Mouse (Mus musculus) MEL (cell line): ENCODE measurements at regions not wholly inside any gene's neighbourhood (a gene's known extent, or its start where the extent isn't known, plus 50 kb on each side); places are given as distances from the start of the nearest gene placed in this dataset.

Experiments
- DNase-seq: peaks from one replicate; pipeline ENCODE4 v3.0.0; 2011; ENCODE audit warnings: low read depth, low spot score
- H3K27ac ChIP-seq: 2 replicates; pipeline ENCODE4 v1.5.1; 2012; ENCODE audit warnings: low read depth, mild to moderate bottlenecking, control low read depth, low read length, moderate library complexity; ENCODE audit not compliant: control insufficient read depth
- H3K27me3 ChIP-seq, 2 experiments: fragments of 150-350 bp in 1 of 2; sonication (generic) in 1 of 2; 2 replicates each; pipeline ENCODE4 v1.6.1; 2012; ENCODE audit warnings: low read length in 2 of 2, mild to moderate bottlenecking in 2 of 2, improper control_type of control experiment in 1 of 2, moderate library complexity in 1 of 2; ENCODE audit not compliant: insufficient read depth in 2 of 2, control insufficient read depth in 1 of 2
- H3K36me3 ChIP-seq, 2 experiments: 2 replicates each; pipeline ENCODE4 v1.6.1; 2012 to 2014; ENCODE audit warnings: low read length in 2 of 2, improper control_type of control experiment in 1 of 2, inconsistent platforms in 1 of 2, mild to moderate bottlenecking in 1 of 2; ENCODE audit not compliant: insufficient read depth in 2 of 2, control insufficient read depth in 1 of 2
- H3K4me1 ChIP-seq, 2 experiments: fragments of 150-350 bp in 1 of 2; sonication (generic) in 1 of 2; 2 replicates each; pipeline ENCODE4 v1.6.1; 2012; ENCODE audit warnings: low read length in 2 of 2, improper control_type of control experiment in 1 of 2, mild to moderate bottlenecking in 1 of 2; ENCODE audit not compliant: insufficient read depth in 2 of 2, control insufficient read depth in 1 of 2
- H3K4me3 ChIP-seq, 2 experiments: fragments of 150-350 bp in 1 of 2; sonication (generic) in 1 of 2; 2 replicates each; pipeline ENCODE4 v1.5.1; 2012; ENCODE audit warnings: low read depth in 2 of 2, low read length in 2 of 2, mild to moderate bottlenecking in 2 of 2, moderate library complexity in 2 of 2, control low read depth in 1 of 2, improper control_type of control experiment in 1 of 2; ENCODE audit not compliant: control insufficient read depth in 1 of 2, insufficient read depth in 1 of 2
- H3K79me2 ChIP-seq: 2 replicates; pipeline ENCODE4 v1.6.1; 2012; ENCODE audit warnings: mild to moderate bottlenecking, low read length, moderate library complexity; ENCODE audit not compliant: control insufficient read depth, poor library complexity, insufficient read depth
- H3K9ac ChIP-seq: 2 replicates; pipeline ENCODE4 v1.6.1; 2012; ENCODE audit warnings: low read depth, mild to moderate bottlenecking, control low read depth, low read length, moderate library complexity; ENCODE audit not compliant: control insufficient read depth, poor library complexity, severe bottlenecking
- H3K9me3 ChIP-seq: fragments of 150-350 bp; sonication (generic); replicated peaks from 2 replicates; pipeline ENCODE4 v1.6.1; 2012; ENCODE audit warnings: mild to moderate bottlenecking, low read length, improper control_type of control experiment, moderate library complexity; ENCODE audit not compliant: insufficient read depth
- BHLHE40 ChIP-seq: IDR thresholded peaks from 2 replicates; pipeline ENCODE4 v1.6.1; 2012; ENCODE audit warnings: low read depth, mild to moderate bottlenecking, inconsistent platforms, low read length, improper control_type of control experiment, borderline replicate concordance
- CHD2 ChIP-seq: IDR thresholded peaks from 2 replicates; pipeline ENCODE4 v1.6.1; 2011; ENCODE audit warnings: low read length, improper control_type of control experiment
- CTCF ChIP-seq, 3 experiments: IDR thresholded peaks in 2 of 3; conservative IDR thresholded peaks in 1 of 3; 2 replicates each; pipeline ENCODE4 v1.5.1; 2011 to 2012; ENCODE audit warnings: low read length in 3 of 3, low read depth in 2 of 3, mild to moderate bottlenecking in 2 of 3, improper control_type of control experiment in 1 of 3, inconsistent platforms in 1 of 3, mixed read lengths in 1 of 3, moderate library complexity in 1 of 3; ENCODE audit not compliant: control insufficient read depth in 1 of 3, insufficient read depth in 1 of 3, poor library complexity in 1 of 3, severe bottlenecking in 1 of 3
- E2F4 ChIP-seq: IDR thresholded peaks from 2 replicates; pipeline ENCODE4 v1.6.1; 2011; ENCODE audit warnings: low read depth, low read length, improper control_type of control experiment, borderline replicate concordance
- ELF1 ChIP-seq: IDR thresholded peaks from 2 replicates; pipeline ENCODE4 v1.6.1; 2014; ENCODE audit warnings: low read depth, mild to moderate bottlenecking, inconsistent platforms, low read length, improper control_type of control experiment, moderate library complexity
- EP300 ChIP-seq, 2 experiments: IDR thresholded peaks; 2 replicates each; pipeline ENCODE4 v1.6.1; 2011; ENCODE audit warnings: improper control_type of control experiment in 2 of 2, low read length in 2 of 2, low read depth in 1 of 2, mild to moderate bottlenecking in 1 of 2
- ETS1 ChIP-seq: IDR thresholded peaks from 2 replicates; pipeline ENCODE4 v1.6.1; 2012; ENCODE audit warnings: low read depth, mild to moderate bottlenecking, inconsistent platforms, low read length, improper control_type of control experiment, moderate library complexity
- GABPA ChIP-seq: IDR thresholded peaks from 2 replicates; pipeline ENCODE4 v1.6.1; 2012; ENCODE audit warnings: low read depth, mild to moderate bottlenecking, inconsistent platforms, low read length, improper control_type of control experiment, moderate library complexity
- GATA1 ChIP-seq: IDR thresholded peaks from 2 replicates; pipeline ENCODE4 v1.6.1; 2011; ENCODE audit warnings: low read depth, low read length, improper control_type of control experiment
- JUND ChIP-seq: IDR thresholded peaks from 2 replicates; pipeline ENCODE4 v1.6.1; 2011; ENCODE audit warnings: low read depth, mild to moderate bottlenecking, improper control_type of control experiment, low read length
- KAT2A ChIP-seq: conservative IDR thresholded peaks from 2 replicates; pipeline ENCODE4 v1.6.1; 2012; ENCODE audit warnings: low read depth, low read length, improper control_type of control experiment, inconsistent platforms
- MAFK ChIP-seq: IDR thresholded peaks from 2 replicates; pipeline ENCODE4 v1.6.1; 2011; ENCODE audit warnings: low read depth, mild to moderate bottlenecking, low read length, improper control_type of control experiment, borderline replicate concordance
- MAX ChIP-seq: IDR thresholded peaks from 2 replicates; pipeline ENCODE4 v1.6.1; 2011; ENCODE audit warnings: low read length, improper control_type of control experiment
- MAZ ChIP-seq: IDR thresholded peaks from 2 replicates; pipeline ENCODE4 v1.6.1; 2012; ENCODE audit warnings: low read depth, mild to moderate bottlenecking, inconsistent platforms, low read length, improper control_type of control experiment
- MEF2A ChIP-seq: IDR thresholded peaks from 2 replicates; pipeline ENCODE4 v1.6.1; 2014; ENCODE audit warnings: low read depth, mild to moderate bottlenecking, inconsistent platforms, low read length, improper control_type of control experiment; ENCODE audit not compliant: poor library complexity, insufficient replicate concordance, severe bottlenecking; ENCODE audit errors: extremely low read depth
- MYC ChIP-seq: IDR thresholded peaks from 2 replicates; pipeline ENCODE4 v1.6.1; 2011; ENCODE audit warnings: low read depth, mild to moderate bottlenecking, low read length, improper control_type of control experiment, moderate library complexity
- NELFE ChIP-seq: IDR thresholded peaks from 2 replicates; pipeline ENCODE4 v1.6.1; 2011; ENCODE audit warnings: low read depth, low read length, improper control_type of control experiment
- NRF1 ChIP-seq: IDR thresholded peaks from 2 replicates; pipeline ENCODE4 v1.6.1; 2014; ENCODE audit warnings: low read depth, mild to moderate bottlenecking, inconsistent platforms, low read length, improper control_type of control experiment, moderate library complexity; ENCODE audit not compliant: poor library complexity, insufficient read depth, severe bottlenecking
- POLR2A ChIP-seq, 2 experiments: IDR thresholded peaks; 2 replicates each; pipeline ENCODE4 v1.6.1; 2011 to 2012; ENCODE audit warnings: low read length in 2 of 2, mild to moderate bottlenecking in 2 of 2, control low read depth in 1 of 2, improper control_type of control experiment in 1 of 2, low read depth in 1 of 2, moderate library complexity in 1 of 2; ENCODE audit not compliant: control insufficient read depth in 1 of 2, insufficient read depth in 1 of 2, poor library complexity in 1 of 2
- POLR2AphosphoS2 ChIP-seq: IDR thresholded peaks from 2 replicates; pipeline ENCODE4 v1.6.1; 2011; ENCODE audit warnings: low read length, improper control_type of control experiment
- POLR2AphosphoS5 ChIP-seq: IDR thresholded peaks from 2 replicates; pipeline ENCODE4 v1.6.1; 2012; ENCODE audit warnings: low read depth, borderline replicate concordance, mild to moderate bottlenecking, inconsistent platforms, low read length, moderate library complexity, mixed read lengths
- RAD21 ChIP-seq: IDR thresholded peaks from 2 replicates; pipeline ENCODE4 v1.6.1; 2011; ENCODE audit warnings: mild to moderate bottlenecking, low read depth, low read length, improper control_type of control experiment
- RCOR1 ChIP-seq: IDR thresholded peaks from 2 replicates; pipeline ENCODE4 v1.6.1; 2012; ENCODE audit warnings: low read depth, mild to moderate bottlenecking, inconsistent platforms, low read length, improper control_type of control experiment
- SIN3A ChIP-seq: IDR thresholded peaks from 2 replicates; pipeline ENCODE4 v1.6.1; 2012; ENCODE audit warnings: low read length, improper control_type of control experiment, inconsistent platforms
- SMC3 ChIP-seq: IDR thresholded peaks from 2 replicates; pipeline ENCODE4 v1.6.1; 2011; ENCODE audit warnings: low read depth, low read length, improper control_type of control experiment
- TAL1 ChIP-seq: IDR thresholded peaks from 2 replicates; pipeline ENCODE4 v1.6.1; 2012; ENCODE audit warnings: mild to moderate bottlenecking, inconsistent platforms, low read length, moderate library complexity, mixed read lengths
- TBP ChIP-seq: IDR thresholded peaks from 2 replicates; pipeline ENCODE4 v1.8.0; 2011; ENCODE audit warnings: low read depth, low read length, improper control_type of control experiment
- TCF12 ChIP-seq: IDR thresholded peaks from 2 replicates; pipeline ENCODE4 v1.6.1; 2014; ENCODE audit warnings: low read depth, mild to moderate bottlenecking, inconsistent platforms, low read length, improper control_type of control experiment, moderate library complexity
- UBTF ChIP-seq: IDR thresholded peaks from 2 replicates; pipeline ENCODE4 v1.6.1; 2012; ENCODE audit warnings: low read depth, mild to moderate bottlenecking, inconsistent platforms, low read length, improper control_type of control experiment, moderate library complexity, borderline replicate concordance; ENCODE audit not compliant: insufficient read depth
- USF1 ChIP-seq: IDR thresholded peaks from 2 replicates; pipeline ENCODE4 v1.6.1; 2014; ENCODE audit warnings: low read depth, mild to moderate bottlenecking, inconsistent platforms, low read length, improper control_type of control experiment, moderate library complexity
- USF2 ChIP-seq, 2 experiments: IDR thresholded peaks; 2 replicates each; pipeline ENCODE4 v1.6.1; 2011 to 2012; ENCODE audit warnings: improper control_type of control experiment in 2 of 2, low read length in 2 of 2, borderline replicate concordance in 1 of 2, inconsistent platforms in 1 of 2, low read depth in 1 of 2, mild to moderate bottlenecking in 1 of 2; ENCODE audit not compliant: insufficient read depth in 1 of 2
- ZC3H11A ChIP-seq: IDR thresholded peaks from 2 replicates; pipeline ENCODE4 v1.6.1; 2012; ENCODE audit warnings: low read depth, mild to moderate bottlenecking, inconsistent platforms, low read length, improper control_type of control experiment
- ZKSCAN1 ChIP-seq: IDR thresholded peaks from 2 replicates; pipeline ENCODE4 v1.6.1; 2012; ENCODE audit warnings: low read depth, mild to moderate bottlenecking, inconsistent platforms, low read length, improper control_type of control experiment, moderate library complexity
- ZMIZ1 ChIP-seq: IDR thresholded peaks from 2 replicates; pipeline ENCODE4 v1.6.1; 2012; ENCODE audit warnings: low read depth, mild to moderate bottlenecking, inconsistent platforms, low read length, improper control_type of control experiment, moderate library complexity
- ZNF384 ChIP-seq: IDR thresholded peaks from 2 replicates; pipeline ENCODE4 v1.6.1; 2012; ENCODE audit warnings: low read depth, mild to moderate bottlenecking, inconsistent platforms, low read length, improper control_type of control experiment

- Histone ChIP-seq H3K79me2 (no peaks in the 10 kb centered on the region; the same call in 1 of the 2 replicates), H3K4me1 (peaks cover 8 to 14% of the 10 kb centered on the region in 2 experiments), H3K27me3 (no peaks in the 10 kb centered on the region), H3K4me3 (peak overlapping the region; percentile 77 to 83), H3K9me3 (no peaks in the 10 kb centered on the region), H3K27ac (peak overlapping the region; percentile 91), H3K36me3 (peaks cover 0 to 13% of the 10 kb centered on the region in 2 experiments; a peak in 2 of 4 replicates), H3K9ac (peak overlapping the region; percentile 87)
- peak; percentile 99 for DNase-seq
- no peak for TF ChIP-seq EP300 (IDR thresholded peaks at IDR 0.05; ENCODE audit: low read depth in 1 of 2, low read length in 2 of 2)
- no peak for TF ChIP-seq ZC3H11A
- no peak for TF ChIP-seq USF2 (IDR thresholded peaks at IDR 0.05; ENCODE audit: borderline replicate concordance in 1 of 2, insufficient read depth in 1 of 2, low read depth in 1 of 2, low read length in 2 of 2)
- peak; percentile 82 for TF ChIP-seq NRF1
- TF ChIP-seq BHLHE40: no peak
- TF ChIP-seq POLR2A (IDR thresholded peaks at IDR 0.05; ENCODE audit: control insufficient read depth in 1 of 2, insufficient read depth in 1 of 2, low read depth in 1 of 2, low read length in 2 of 2, poor library complexity in 1 of 2): peak; percentile 48 to 84; a peak in 3 of 4 replicates
- TF ChIP-seq MAFK: no peak
- no peak for TF ChIP-seq MEF2A
- no peak for TF ChIP-seq TAL1
- TF ChIP-seq USF1: 0 out of 2 replicates have a peak, but pooled peaks have one; percentile 11
- no peak for TF ChIP-seq RCOR1
- no peak for TF ChIP-seq RAD21
- no peak for TF ChIP-seq JUND
- TF ChIP-seq POLR2AphosphoS5: no peak
- 0 out of 2 replicates have a peak, but pooled peaks have one; percentile 11 for TF ChIP-seq MAZ
- TF ChIP-seq CHD2: no peak
- peak; percentile 64; the same call in 1 of the 2 replicates for TF ChIP-seq TBP
- no peak for TF ChIP-seq ZKSCAN1
- TF ChIP-seq E2F4: no peak
- no peak; the same call in 1 of the 2 replicates for TF ChIP-seq UBTF
- TF ChIP-seq ZNF384: no peak
- peak; percentile 38; the same call in 1 of the 2 replicates for TF ChIP-seq SIN3A
- TF ChIP-seq KAT2A: no peak; the same call in 1 of the 2 replicates
- TF ChIP-seq ELF1: peak; percentile 98
- no peak for TF ChIP-seq GATA1
- TF ChIP-seq CTCF (IDR thresholded peaks at IDR 0.05 in 2 of 3, conservative IDR thresholded peaks at IDR 0.05 in 1 of 3; ENCODE audit: control insufficient read depth in 1 of 3, insufficient read depth in 1 of 3, low read depth in 2 of 3, low read length in 3 of 3, poor library complexity in 1 of 3, severe bottlenecking in 1 of 3): no peak
- peak; percentile 86 for TF ChIP-seq ZMIZ1
- TF ChIP-seq GABPA: no peak
- no peak for TF ChIP-seq MYC
- TF ChIP-seq NELFE: peak; percentile 63
- peak; percentile 12 for TF ChIP-seq TCF12
- no peak; the same call in 1 of the 2 replicates for TF ChIP-seq POLR2AphosphoS2
- TF ChIP-seq SMC3: no peak
- no peak for TF ChIP-seq MAX
- 0 out of 2 replicates have a peak, but pooled peaks have one; percentile 4 for TF ChIP-seq ETS1
Measured at GRCm38 (mm10) chr15:85634322-85635141, 52.3 kb upstream of the Wnt7b start.
